ENCODE assay signal across 8 mouse cellular contexts in genomic region chrX:101981450-101981849, GRCm38 (mm10).
DNase-seq lines count a peak whose midpoint lies in the region; ATAC-seq and TF ChIP-seq lines count a peak whose summit lies in the region.

No protein-coding gene starts in this region.

- H3K9me3 ChIP-seq in MEL (replicated peaks; ENCODE audit: insufficient read depth, low read length) = no peaks in the 10 kb centered on the region
- no peaks in the 10 kb centered on the region for H3K9me3 ChIP-seq in midbrain, embryonic 13.5 days

- TF ChIP-seq POLR2A in cerebellum, adult 2 months (IDR thresholded peaks at IDR 0.05; ENCODE audit: borderline replicate concordance, insufficient read depth, low read length) = no peak
- no peak for TF ChIP-seq POLR2A in MEL (IDR thresholded peaks at IDR 0.05; ENCODE audit: control insufficient read depth in 1 of 2, insufficient read depth in 1 of 2, low read depth in 1 of 2, low read length in 2 of 2, poor library complexity in 1 of 2)

- no peaks in the 10 kb centered on the region for H3K79me2 ChIP-seq in MEL (ENCODE audit: control insufficient read depth, insufficient read depth, low read length, poor library complexity)

- no peaks in the 10 kb centered on the region for H3K27me3 ChIP-seq in cerebellum, adult 2 months (ENCODE audit: control insufficient read depth, insufficient read depth, low read length)
- H3K27me3 ChIP-seq in MEL (ENCODE audit: control insufficient read depth in 1 of 2, insufficient read depth in 2 of 2, low read length in 2 of 2) = no peaks in the 10 kb centered on the region
- H3K27me3 ChIP-seq in midbrain, embryonic 13.5 days = peaks cover 47% of the 10 kb centered on the region; the same call in 1 of the 2 replicates

- TF ChIP-seq EP300 in MEL (IDR thresholded peaks at IDR 0.05; ENCODE audit: low read depth in 1 of 2, low read length in 2 of 2) = no peak

- TF ChIP-seq RAD21 in MEL (IDR thresholded peaks at IDR 0.05; ENCODE audit: low read depth, low read length) = peak; percentile 50

- H3K36me3 ChIP-seq in MEL (ENCODE audit: control insufficient read depth in 1 of 2, insufficient read depth in 2 of 2, low read length in 2 of 2) = no peaks in the 10 kb centered on the region
- H3K36me3 ChIP-seq in midbrain, embryonic 13.5 days = no peaks in the 10 kb centered on the region

- ATAC-seq in megakaryocyte-erythroid progenitor cell, adult 5-6 weeks (replicated peaks; ENCODE audit: low FRiP score, low TSS enrichment, poor library complexity, severe bottlenecking) = no peak; the same call in 1 of the 2 replicates
- ATAC-seq in midbrain, embryonic 13.5 days = no peak

- 70% methylated on average over 2 of the region's 2 CpGs for WGBS in cerebellum, adult 2 months
- 46% methylated on average over 2 of the region's 2 CpGs for WGBS in midbrain, embryonic 13.5 days

- no peak overlapping the region for H3K4me3 ChIP-seq in cerebellum, adult 2 months (replicated peaks; ENCODE audit: insufficient read depth, low read depth, low read length)
- no peak overlapping the region for H3K4me3 ChIP-seq in MEL (ENCODE audit: control insufficient read depth in 1 of 2, insufficient read depth in 1 of 2, low read depth in 2 of 2, low read length in 2 of 2)
- no peak overlapping the region for H3K4me3 ChIP-seq in midbrain, embryonic 13.5 days (replicated peaks)

- peaks cover 21% of the 10 kb centered on the region for H3K4me1 ChIP-seq in cerebellum, adult 2 months (ENCODE audit: control insufficient read depth, insufficient read depth, low read length)
- no peaks in the 10 kb centered on the region for H3K4me1 ChIP-seq in MEL (ENCODE audit: control insufficient read depth in 1 of 2, insufficient read depth in 2 of 2, low read length in 2 of 2)
- H3K4me1 ChIP-seq in midbrain, embryonic 13.5 days (replicated peaks) = no peaks in the 10 kb centered on the region

- no peak overlapping the region for H3K4me2 ChIP-seq in midbrain, embryonic 13.5 days (replicated peaks)

- DNase-seq in cerebellum, adult 2 months = no peak
- no peak for DNase-seq in cerebellum, postnatal 4 days (ENCODE audit: low spot score in 2 of 2)
- peak; percentile 20 to 36 for DNase-seq in kidney, postnatal 4 days
- DNase-seq in kidney, adult 8-10 months = no peak
- DNase-seq in MEL (ENCODE audit: low read depth, low spot score) = peak; percentile 21
- peak; percentile 32 for DNase-seq in lung, postnatal 36 days

- H3K27ac ChIP-seq in cerebellum, adult 2 months (ENCODE audit: insufficient read depth, low read length) = no peak overlapping the region
- no peak overlapping the region for H3K27ac ChIP-seq in MEL (ENCODE audit: control insufficient read depth, low read depth, low read length)
- H3K27ac ChIP-seq in midbrain, embryonic 13.5 days = no peak overlapping the region

- no peak overlapping the region for H3K9ac ChIP-seq in MEL (ENCODE audit: control insufficient read depth, low read depth, low read length, poor library complexity, severe bottlenecking)
- H3K9ac ChIP-seq in midbrain, embryonic 13.5 days (replicated peaks) = no peak overlapping the region

- peak; percentile 22; the same call in 1 of the 2 replicates for TF ChIP-seq CTCF in cerebellum, adult 2 months (IDR thresholded peaks at IDR 0.05; ENCODE audit: borderline replicate concordance, insufficient read depth, low read depth, low read length)
- peak; percentile 49 to 64 (median 52); a peak in 5 of 6 replicates for TF ChIP-seq CTCF in MEL (IDR thresholded peaks at IDR 0.05 in 2 of 3, conservative IDR thresholded peaks at IDR 0.05 in 1 of 3; ENCODE audit: control insufficient read depth in 1 of 3, insufficient read depth in 1 of 3, low read depth in 2 of 3, low read length in 3 of 3, poor library complexity in 1 of 3, severe bottlenecking in 1 of 3)

TF ChIP-seq in MEL, 35 proteins besides CTCF, POLR2A, EP300 and RAD21:
- TF ChIP-seq ZC3H11A (IDR thresholded peaks at IDR 0.05; ENCODE audit: low read depth, low read length) (peak; percentile 41), SMC3 (IDR thresholded peaks at IDR 0.05; ENCODE audit: low read depth, low read length) (peak; percentile 77), MYB (IDR thresholded peaks at IDR 0.05; ENCODE audit: low read depth, low read length) (no peak)

Comparison
In these comparisons a context has a peak if more than half of its experiments do, and no peak if none do; other contexts are left out.
1. DNase-seq: peak in kidney, postnatal 4 days (2 of 2), MEL (single experiment) and lung, postnatal 36 days (single experiment); none in cerebellum, adult 2 months (0 of 2), cerebellum, postnatal 4 days (0 of 2) and kidney, adult 8-10 months (0 of 2).